Mouse (Mus musculus) kidney, embryonic 14.5 days (tissue): Measurements from ENCODE around the gene Hsf5. TPM values are rescaled to one million over a fixed set of nuclear protein-coding genes. Genes with fewer than 3 reads are reported as not detected.

Source experiments
- ATAC-seq: fragments of 200-750 bp; cut with Nextera tagmentation; 2 replicates; pipeline ENCODE4 v1.8.0; 2017; ENCODE audit warnings: moderate number of reproducible peaks, mild to moderate bottlenecking, moderate TSS enrichment, moderate library complexity; ENCODE audit not compliant: low FRiP score, low TSS enrichment
- H3K27ac ChIP-seq: fragments of 300-500 bp; sonication (generic); 2 replicates; pipeline ENCODE4 v1.5.1; 2014; ENCODE audit warnings: low read depth, mild to moderate bottlenecking, low read length, moderate library complexity, mixed read lengths
- H3K27me3 ChIP-seq: fragments of 300-500 bp; sonication (generic); 2 replicates; pipeline ENCODE4 v1.6.1; 2014; ENCODE audit warnings: mild to moderate bottlenecking, low read length; ENCODE audit not compliant: control insufficient read depth, insufficient read depth
- H3K36me3 ChIP-seq: fragments of 300-500 bp; sonication (generic); 2 replicates; pipeline ENCODE4 v1.6.1; 2014; ENCODE audit warnings: low read length, mixed read lengths; ENCODE audit not compliant: control insufficient read depth, insufficient read depth
- H3K4me1 ChIP-seq: fragments of 300-500 bp; sonication (generic); 2 replicates; pipeline ENCODE4 v1.6.1; 2014; ENCODE audit warnings: low read length, mixed read lengths; ENCODE audit not compliant: control insufficient read depth, insufficient read depth
- H3K4me2 ChIP-seq: fragments of 300-500 bp; sonication (generic); replicated peaks from 2 replicates; pipeline ENCODE4 v1.6.1; 2014; ENCODE audit warnings: low read depth, mild to moderate bottlenecking, low read length
- H3K4me3 ChIP-seq: fragments of 300-500 bp; sonication (generic); 2 replicates; pipeline ENCODE4 v1.5.1; 2014; ENCODE audit warnings: mild to moderate bottlenecking, low read length
- H3K9ac ChIP-seq: fragments of 300-500 bp; sonication (generic); 2 replicates; pipeline ENCODE4 v1.6.1; 2014; ENCODE audit warnings: low read depth, mild to moderate bottlenecking, low read length, moderate library complexity
- H3K9me3 ChIP-seq: fragments of 300-500 bp; sonication (generic); 2 replicates; pipeline ENCODE4 v1.6.1; 2016; ENCODE audit warnings: low read length; ENCODE audit not compliant: control insufficient read depth
- WGBS: fragments of 180-500 bp; shearing (Covaris S2); extraction: QIAGEN DNeasy Blood & Tissue Kit; methylation state at CpG from one replicate; pipeline ENCODE4 v1.1.7; 2014; 5-methylcytosine and 5-hydroxymethylcytosine counted together
- polyA plus RNA-seq: library from polyadenylated mRNA; unstranded; fragments of >200 nt; fragmentation: Nextera tagmentation; extraction: Ambion mirVana; gene quantifications from 2 replicates; pipeline ENCODE4 v1.2.1, GENCODE M21; 2014

Hsf5 gene
- 0.23 and 0.24 TPM in 2 replicates for polyA plus RNA-seq

GRCm38 (mm10) chr11:87616790-87617474 is at the start of gene Hsf5:
Hsf5 (plus strand) TSS chr11:87617164.
- Histone ChIP-seq H3K9me3 (peaks cover 12% of the 10 kb centered on the region), H3K9ac (no peak within 1 kb of the TSS), H3K4me1 (no peaks in the 10 kb centered on the region), H3K27ac (no peak within 1 kb of the TSS), H3K4me2 (no peak within 1 kb of the TSS), H3K27me3 (no peaks in the 10 kb centered on the region), H3K4me3 (no peak within 1 kb of the TSS), H3K36me3 (peaks cover 77% of the 10 kb centered on the region)
- 88% methylated on average over 46 of the region's 69 CpGs for WGBS
- ATAC-seq, result 0 out of 2 replicates have a peak, but pooled peaks have one; percentile 28

GRCm38 (mm10) chr11:87568255-87568953 is 48.6 kb upstream of the Hsf5 start, which contains the start of gene Sept4:
Sept4 (plus strand) TSS chr11:87568903.
- Histone ChIP-seq H3K4me2 (no peak within 1 kb of the TSS), H3K27ac (no peak within 1 kb of the TSS), H3K4me1 (peaks cover 11% of the 10 kb centered on the region), H3K4me3 (no peak within 1 kb of the TSS), H3K9ac (no peak within 1 kb of the TSS), H3K9me3 (no peaks in the 10 kb centered on the region), H3K27me3 (no peaks in the 10 kb centered on the region), H3K36me3 (no peaks in the 10 kb centered on the region)
- WGBS, result 82% methylated on average over 7 of the region's 7 CpGs
- ATAC-seq, result no peak

- H3K4me3 ChIP-seq, result no peak overlapping the region
- H3K27me3 ChIP-seq, result no peaks in the 10 kb centered on the region
- no peak for ATAC-seq
- H3K36me3 ChIP-seq, result no peaks in the 10 kb centered on the region
- no peak overlapping the region for H3K27ac ChIP-seq
- peaks cover 11% of the 10 kb centered on the region for H3K4me1 ChIP-seq
- WGBS, result 35% methylated on average over 5 of the region's 5 CpGs
- no peak overlapping the region for H3K4me2 ChIP-seq
- H3K9me3 ChIP-seq, result no peaks in the 10 kb centered on the region
- H3K9ac ChIP-seq, result no peak overlapping the region
Measured at GRCm38 (mm10) chr11:87570743-87571142, 46.2 kb upstream of the Hsf5 start.

DNA sequence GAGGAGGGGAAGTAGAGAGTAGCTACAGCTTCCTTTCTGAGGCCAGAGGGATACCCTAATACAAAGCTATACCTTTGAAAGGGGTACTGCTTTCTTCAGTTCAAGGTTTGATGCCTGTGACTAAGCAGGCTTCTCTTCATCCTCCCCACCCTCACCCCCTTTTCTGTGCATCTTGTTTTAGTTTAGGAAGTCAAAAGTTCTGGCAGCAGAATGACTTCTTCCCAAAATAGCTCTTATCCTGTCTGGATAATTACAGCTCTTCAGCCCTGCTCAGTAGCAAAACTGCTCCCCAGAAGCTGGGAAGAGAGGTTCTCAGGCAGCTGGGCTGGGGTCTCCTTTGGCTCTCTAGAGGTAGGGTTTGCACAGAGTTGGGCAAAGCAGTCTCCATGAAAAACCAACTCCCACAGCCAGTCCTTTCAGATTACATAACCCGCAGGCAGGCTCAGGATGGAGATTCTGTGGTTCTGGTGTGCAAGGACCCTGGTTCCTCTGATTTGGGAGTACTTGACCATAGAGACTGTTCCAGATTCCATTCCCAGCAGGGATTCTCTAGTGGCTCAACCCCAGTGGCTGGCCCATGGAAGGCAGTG is 45.5 kb upstream of the Hsf5 start:
- no peak overlapping the region for H3K4me3 ChIP-seq
- H3K36me3 ChIP-seq, result no peaks in the 10 kb centered on the region
- ATAC-seq, result no peak
- no peak overlapping the region for H3K4me2 ChIP-seq
- no peak overlapping the region for H3K27ac ChIP-seq
- H3K9ac ChIP-seq, result no peak overlapping the region
- WGBS, result 95% methylated on average over 1 of the region's 1 CpGs
- peaks cover 11% of the 10 kb centered on the region for H3K4me1 ChIP-seq
- no peaks in the 10 kb centered on the region for H3K27me3 ChIP-seq
- no peaks in the 10 kb centered on the region for H3K9me3 ChIP-seq

DNA sequence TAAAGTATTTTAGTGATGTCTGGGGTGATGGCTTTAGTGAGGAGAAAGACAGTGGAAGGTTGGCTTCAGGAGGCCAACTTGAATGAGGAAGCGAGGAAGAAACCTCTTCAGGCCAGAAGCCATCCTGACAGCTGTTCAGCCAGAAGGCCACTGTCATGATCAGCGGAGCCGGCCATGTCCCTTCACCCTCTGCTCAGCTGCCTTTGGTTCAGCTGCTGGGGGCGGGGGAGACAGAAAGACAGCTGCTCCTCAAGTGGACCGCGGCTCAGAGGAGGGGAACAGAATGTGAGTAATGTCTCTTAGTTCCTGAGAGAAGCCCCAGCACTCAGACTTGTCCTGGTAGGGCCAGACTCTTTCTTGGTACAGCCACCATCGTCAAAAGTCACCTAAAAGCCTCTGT is 43.2 kb upstream of the Hsf5 start:
- Histone ChIP-seq H3K4me3 (no peak overlapping the region), H3K4me2 (no peak overlapping the region), H3K9ac (no peak overlapping the region), H3K9me3 (no peaks in the 10 kb centered on the region), H3K27ac (no peak overlapping the region), H3K36me3 (no peaks in the 10 kb centered on the region), H3K27me3 (no peaks in the 10 kb centered on the region), H3K4me1 (peaks cover 24% of the 10 kb centered on the region)
- WGBS, result 70% methylated on average over 7 of the region's 7 CpGs
- no peak for ATAC-seq

DNA sequence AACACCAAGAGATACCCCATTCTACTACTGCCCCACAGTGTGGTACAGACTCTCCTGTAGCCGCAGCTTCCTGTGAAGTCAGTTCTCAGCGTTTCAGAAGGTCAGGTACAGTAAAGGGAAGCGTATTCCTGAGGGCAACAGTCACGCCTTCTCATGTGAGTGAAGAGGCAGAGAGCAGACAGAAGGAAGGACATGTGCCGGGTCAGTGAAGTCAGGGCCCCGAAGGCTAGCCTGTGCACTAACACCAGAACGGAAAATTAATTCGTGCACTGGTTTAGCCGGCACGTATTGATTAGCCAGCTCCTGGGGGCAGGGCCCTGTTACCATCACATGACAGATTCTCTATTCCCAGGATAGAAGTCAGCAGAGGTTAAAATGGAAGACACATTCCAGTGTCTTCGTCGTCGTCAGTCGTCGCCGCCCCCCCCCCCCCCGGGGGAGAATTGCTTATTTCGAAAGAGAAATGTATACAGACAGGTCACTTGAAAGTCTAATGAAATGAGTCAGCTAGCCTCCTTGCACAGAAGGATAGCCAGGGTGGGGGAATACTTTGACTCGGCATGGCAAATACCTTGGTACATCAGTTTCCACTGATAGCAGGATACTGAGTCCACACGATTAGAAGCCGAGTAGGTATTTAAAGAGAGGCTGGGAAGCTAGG is 42.3 kb upstream of the Hsf5 start:
- no peak for ATAC-seq
- H3K4me2 ChIP-seq, result no peak overlapping the region
- H3K36me3 ChIP-seq, result no peaks in the 10 kb centered on the region
- no peak overlapping the region for H3K9ac ChIP-seq
- H3K27me3 ChIP-seq, result no peaks in the 10 kb centered on the region
- no peak overlapping the region for H3K27ac ChIP-seq
- H3K9me3 ChIP-seq, result no peaks in the 10 kb centered on the region
- H3K4me1 ChIP-seq, result peaks cover 32% of the 10 kb centered on the region
- 61% methylated on average over 21 of the region's 21 CpGs for WGBS
- H3K4me3 ChIP-seq, result no peak overlapping the region

GRCm38 (mm10) chr11:87577601-87578248 is 39.2 kb upstream of the Hsf5 start:
- Histone ChIP-seq H3K27ac (peak overlapping the region; percentile 90), H3K9me3 (no peaks in the 10 kb centered on the region), H3K27me3 (no peaks in the 10 kb centered on the region), H3K36me3 (no peaks in the 10 kb centered on the region), H3K9ac (peak overlapping the region; percentile 68; the same call in 1 of the 2 replicates), H3K4me2 (peak overlapping the region; percentile 92), H3K4me1 (peaks cover 21% of the 10 kb centered on the region; the same call in 1 of the 2 replicates), H3K4me3 (peak overlapping the region; percentile 59)
- ATAC-seq, result peak; percentile 21; the same call in 1 of the 2 replicates
- 12% methylated on average over 6 of the region's 6 CpGs for WGBS

DNA sequence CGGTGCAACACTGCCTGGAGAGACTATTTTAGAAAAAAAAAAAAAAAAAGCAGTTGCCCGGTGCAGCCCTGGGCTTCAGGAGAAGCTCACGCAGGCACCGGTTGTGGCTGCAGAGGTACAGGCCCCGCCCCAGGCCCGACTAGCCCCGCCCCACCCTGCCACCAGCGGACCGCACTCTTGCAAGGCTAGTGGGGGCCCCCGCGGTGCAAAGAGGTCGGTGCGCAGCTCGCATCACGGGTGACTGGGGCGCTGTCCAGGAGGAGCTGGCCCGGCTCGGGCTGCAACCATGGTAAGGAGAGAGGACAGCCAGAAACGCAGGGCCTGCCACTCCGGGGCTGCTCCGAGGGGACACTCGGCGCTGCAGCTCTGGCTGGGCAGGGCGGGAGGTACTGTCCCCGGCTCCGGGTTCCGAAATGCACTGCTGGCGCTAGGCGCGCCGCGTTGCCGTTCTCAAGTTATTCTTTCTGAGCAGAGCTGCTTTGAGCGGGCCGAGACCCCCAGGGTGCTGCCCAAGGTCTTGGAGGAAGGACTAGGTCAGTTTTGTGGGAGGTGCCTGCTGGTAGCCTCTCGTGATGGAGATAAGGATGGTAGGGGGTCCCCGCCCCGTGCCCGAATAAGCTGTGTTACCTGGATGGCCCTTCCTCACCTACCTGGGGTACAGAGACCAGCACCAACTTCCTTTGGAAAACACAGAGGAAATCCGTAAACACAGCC is 38.6 kb upstream of the Hsf5 start:
- H3K4me1 ChIP-seq, result peaks cover 21% of the 10 kb centered on the region; the same call in 1 of the 2 replicates
- H3K4me2 ChIP-seq, result peak overlapping the region; percentile 92
- H3K27ac ChIP-seq, result peak overlapping the region; percentile 90
- H3K4me3 ChIP-seq, result peak overlapping the region; percentile 59
- peak overlapping the region; percentile 68 for H3K9ac ChIP-seq
- H3K27me3 ChIP-seq, result no peaks in the 10 kb centered on the region
- peak; percentile 66 for ATAC-seq
- WGBS, result under 1% methylated on average over 40 of the region's 40 CpGs
- no peaks in the 10 kb centered on the region for H3K9me3 ChIP-seq
- H3K36me3 ChIP-seq, result no peaks in the 10 kb centered on the region
